Mouse (Mus musculus) kidney, postnatal 25 days (tissue): ENCODE measurements around the gene Tat.
"Not testable (repeated sequence)": the region's sequence is repeated elsewhere in the genome, so short reads cannot be mapped to it uniquely, and the experiment has no call there.

ENCODE experiments used
- DNase-seq, 2 experiments: peaks; one replicate each; pipeline ENCODE4 v3.0.0; 2021; ENCODE audit warnings: mixed read lengths in 2 of 2

Gene Tat

DNA sequence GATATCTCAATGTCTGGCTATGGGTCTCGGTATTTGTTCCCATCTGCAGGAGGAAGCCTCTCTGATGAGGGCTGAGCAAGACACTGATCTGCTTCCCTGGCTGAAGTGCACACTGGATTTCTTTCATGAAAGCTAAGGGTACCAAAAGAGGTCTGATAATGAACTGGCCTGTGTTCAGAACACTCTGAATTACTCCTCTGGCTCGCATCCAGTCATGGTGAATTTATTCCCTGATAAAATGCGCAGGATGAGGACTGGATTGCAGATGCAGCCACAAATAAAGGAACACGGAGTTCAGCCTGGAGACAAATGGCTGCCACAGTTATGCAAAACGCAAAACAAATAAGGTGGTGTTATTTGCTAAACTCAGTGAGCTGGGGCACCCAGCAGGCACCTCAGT, 6.3 kb upstream of the Tat start:
- no peak for DNase-seq

DNA sequence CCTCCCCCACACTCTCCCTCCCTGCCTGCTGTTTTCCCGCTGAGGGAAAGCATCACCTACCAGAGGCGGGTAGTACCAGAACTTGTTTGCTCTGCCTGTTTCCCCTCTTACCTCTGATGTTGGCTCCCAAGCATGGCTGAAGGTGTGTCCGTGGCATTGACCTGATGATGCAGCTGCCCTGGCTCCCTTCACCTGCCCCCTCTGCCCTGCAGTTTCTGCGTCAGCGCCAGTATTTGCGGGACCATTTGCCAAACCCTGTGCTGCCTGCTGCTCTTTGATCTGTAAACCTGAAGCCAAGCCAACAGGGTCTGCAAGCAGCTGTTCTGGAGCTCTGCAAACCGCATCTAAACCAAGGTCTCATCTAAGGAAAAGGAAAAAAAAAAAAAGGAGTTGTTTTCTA, 3.9 kb upstream of the Tat start:
- no peak for DNase-seq

DNA sequence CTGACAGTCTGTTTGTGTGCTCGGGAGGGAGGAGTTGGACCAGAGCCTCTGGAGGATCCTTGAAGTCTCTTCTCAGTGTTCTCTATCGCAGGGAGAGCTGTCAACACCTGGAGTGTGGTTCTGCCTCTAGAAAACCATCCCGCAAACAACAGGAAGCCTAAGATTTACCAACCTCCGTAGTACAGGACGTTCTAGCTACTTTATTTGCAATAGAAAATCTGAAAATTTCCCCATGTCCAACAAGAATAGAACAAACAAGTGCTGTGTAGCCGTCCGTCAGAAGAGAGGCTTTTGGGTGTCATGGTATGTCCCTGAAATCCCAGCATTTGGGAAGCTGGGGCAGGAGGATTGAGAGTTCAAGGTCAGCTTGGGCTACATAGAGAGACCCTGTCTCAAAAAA, 2.5 kb upstream of the Tat start:
- DNase-seq: no peak

DNA sequence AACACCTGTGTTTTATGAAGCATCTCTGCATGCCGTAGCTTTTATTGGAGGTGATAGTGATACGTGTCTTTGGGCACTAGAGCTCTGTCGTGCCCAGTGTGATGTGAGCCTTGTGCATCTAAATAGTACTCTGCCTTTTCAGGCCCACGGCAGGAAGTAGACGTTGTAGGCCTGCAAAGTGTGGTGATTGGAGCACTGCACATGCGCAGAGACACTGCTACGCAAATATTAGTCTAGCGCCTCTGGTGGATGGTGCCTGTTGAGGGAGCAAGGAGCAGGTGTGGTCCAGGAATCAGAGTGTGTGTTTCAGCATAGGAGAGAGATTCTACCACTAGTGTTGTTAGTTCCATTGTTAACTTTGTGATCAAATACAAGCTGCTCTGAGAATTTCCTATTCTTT, 1.1 kb upstream of the Tat start:
- DNase-seq: no peak

DNA sequence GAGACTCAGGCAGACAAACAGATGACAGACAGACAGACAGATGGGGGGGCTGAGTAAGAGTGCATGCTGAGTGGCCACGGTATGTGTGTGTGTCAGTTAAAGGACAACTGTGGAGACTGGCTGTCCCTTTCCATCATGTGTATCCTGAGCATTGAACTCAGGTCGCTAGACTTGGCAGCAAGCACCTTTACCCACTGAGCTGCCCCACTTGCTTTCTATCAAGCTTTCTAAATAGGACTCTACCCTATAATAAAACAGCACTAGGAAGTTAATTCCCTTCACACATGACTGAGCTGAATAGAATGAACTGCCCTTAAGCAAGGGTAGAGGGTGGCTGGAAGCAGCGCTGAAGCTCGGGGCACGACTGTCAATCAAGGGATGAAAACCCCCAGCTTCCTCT, 1.9 kb downstream of the Tat start:
- DNase-seq: no peak

DNA sequence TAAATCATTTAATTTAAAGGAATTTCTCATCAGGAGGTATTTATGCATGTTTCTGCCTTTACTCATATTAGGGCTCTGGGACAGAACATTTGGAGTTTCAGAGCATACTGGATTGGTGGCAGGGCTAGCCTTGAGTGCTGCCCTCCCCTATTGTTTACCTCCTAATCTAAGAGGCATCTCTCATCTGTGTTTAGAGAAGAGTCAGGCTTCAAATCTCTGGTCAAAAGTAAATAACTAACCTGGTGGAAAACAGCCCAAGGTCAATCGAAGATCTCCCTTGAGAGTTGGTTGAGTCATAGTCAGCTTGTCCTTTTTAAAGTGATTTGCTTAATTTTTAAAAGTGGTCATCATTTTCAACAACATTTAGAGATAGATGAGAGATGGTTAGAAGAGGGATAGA, 2.7 kb downstream of the Tat start:
- DNase-seq: no peak

DNA sequence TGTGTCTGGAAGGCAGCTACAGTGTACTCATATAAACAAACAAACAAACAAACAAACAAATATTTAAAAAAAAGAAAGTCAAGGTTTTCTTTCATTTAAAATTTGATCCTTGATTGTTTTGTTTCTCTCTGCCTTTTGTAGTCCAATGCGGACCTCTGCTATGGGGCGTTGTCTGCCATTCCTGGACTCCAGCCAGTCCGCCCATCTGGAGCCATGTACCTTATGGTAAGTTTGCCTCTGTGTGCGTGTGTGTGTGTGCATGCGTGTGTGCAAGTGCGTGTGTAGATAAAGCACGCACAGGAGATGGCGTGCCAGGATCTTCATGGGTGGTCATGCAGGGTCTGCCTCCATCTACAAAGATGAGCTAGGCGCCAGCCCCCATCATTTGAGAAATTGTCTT, 7.1 kb downstream of the Tat start:
- no peak for DNase-seq

DNA sequence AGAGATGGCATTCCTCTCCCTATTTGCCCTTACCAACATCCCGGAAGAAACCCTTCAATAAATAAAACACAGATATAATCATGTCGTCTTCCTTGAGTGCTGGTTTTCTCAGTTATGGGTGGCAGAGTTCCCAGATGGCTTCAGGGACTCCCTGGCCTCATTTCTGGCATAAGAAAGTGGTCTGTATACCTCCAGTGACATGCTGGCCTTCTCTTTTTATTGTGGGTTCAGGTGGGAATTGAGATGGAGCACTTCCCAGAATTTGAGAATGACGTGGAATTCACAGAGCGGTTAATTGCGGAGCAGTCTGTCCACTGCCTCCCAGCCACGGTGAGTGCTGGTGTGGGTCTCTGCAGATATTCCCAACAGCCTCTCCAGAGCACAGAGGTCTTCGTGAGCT, 7.8 kb downstream of the Tat start:
- no peak for DNase-seq

DNA sequence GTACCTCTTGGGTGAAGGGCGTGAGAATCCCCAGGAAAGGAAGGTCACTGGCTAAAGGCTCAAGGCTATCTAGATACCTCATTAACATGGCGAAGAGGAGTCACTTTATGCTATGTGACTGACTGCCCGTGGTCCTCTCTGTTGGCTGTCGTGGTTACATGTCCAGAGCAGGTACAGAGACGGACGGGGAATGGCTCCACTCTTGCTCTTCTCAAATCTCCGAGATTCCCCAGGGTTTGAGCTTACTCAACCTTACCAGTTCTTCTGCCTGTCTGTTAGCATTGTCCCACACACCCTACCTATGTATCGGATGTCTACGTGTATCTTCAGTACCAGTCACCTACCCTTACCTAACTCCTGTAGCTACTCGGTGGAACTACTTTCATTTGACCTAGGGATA, 9.7 kb downstream of the Tat start:
- no peak for DNase-seq

DNA sequence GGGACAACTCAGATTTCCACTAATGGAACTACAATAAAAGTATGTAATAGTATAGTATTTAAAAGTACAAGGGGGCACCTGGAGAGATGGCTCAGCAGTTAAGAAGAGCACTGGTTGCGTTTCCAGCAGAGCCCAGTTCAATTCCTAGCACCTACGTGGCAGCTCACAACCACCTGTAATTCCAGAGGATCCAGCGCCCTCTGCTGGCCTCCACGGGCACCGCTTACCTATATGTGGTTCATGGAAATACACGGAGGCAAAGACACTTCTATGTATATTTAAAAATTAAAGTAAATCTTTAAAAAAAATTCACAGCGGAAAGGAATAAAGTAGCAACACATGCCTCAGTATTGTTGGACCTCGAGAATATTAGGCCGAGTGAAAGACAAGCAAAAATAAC, 12.7 kb downstream of the Tat start:
- DNase-seq: peak in 1 of 2 experiments; percentile 24

DNA sequence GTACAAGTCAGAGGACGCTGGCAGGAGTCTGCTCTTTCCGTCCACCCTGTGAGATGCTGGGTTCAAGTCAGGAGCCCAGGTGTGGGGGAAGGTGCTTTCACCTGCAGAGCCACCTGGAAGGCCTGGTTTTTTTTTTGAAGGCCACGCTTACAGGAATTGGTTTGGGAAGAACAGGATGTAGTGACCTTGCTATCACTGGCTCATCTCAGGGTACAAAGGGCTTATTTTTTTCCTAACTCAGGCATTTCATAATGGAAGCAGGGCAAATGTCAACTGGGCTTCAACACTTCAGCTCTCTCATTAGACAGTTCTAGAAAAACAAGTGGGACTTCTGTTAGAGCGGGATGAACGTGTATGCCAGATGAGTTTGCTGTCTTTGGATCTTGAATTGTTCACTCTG, 14.1 kb downstream of the Tat start:
- no peak for DNase-seq

DNA sequence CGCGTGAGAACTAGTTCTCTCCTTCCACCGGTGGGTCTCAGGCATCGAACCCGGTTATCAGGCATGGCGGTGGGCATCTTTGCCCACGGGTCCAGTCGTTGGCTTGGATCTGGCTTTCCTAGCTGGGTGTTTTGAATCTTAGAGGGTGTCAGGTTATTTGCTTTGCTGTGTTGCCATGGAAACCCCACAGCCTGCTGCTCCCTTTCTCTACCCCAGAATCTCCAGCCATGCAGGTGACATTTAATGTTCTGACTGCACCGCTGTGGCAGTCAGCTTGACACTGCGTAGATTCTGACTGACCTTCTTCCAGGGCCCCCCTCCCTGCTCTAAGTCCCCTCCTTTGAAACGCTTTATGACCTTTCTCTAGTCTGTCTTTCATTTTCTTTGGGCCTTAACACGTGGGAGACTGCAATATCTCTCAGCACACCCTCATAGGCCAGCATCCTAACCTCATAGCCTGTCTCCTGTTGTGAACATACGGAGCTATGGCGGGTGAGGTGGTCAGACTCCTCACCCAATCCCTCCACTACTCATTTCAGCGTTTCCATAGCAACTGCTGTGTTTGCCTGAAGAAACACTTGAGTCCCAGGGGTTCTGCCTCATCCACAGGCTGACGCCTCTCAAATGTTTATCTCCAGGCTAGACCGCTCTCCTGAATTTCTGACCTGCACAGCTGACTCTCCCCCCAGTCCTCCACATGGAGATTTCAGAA, 16.2 kb downstream of the Tat start:
- DNase-seq: no peak

DNA sequence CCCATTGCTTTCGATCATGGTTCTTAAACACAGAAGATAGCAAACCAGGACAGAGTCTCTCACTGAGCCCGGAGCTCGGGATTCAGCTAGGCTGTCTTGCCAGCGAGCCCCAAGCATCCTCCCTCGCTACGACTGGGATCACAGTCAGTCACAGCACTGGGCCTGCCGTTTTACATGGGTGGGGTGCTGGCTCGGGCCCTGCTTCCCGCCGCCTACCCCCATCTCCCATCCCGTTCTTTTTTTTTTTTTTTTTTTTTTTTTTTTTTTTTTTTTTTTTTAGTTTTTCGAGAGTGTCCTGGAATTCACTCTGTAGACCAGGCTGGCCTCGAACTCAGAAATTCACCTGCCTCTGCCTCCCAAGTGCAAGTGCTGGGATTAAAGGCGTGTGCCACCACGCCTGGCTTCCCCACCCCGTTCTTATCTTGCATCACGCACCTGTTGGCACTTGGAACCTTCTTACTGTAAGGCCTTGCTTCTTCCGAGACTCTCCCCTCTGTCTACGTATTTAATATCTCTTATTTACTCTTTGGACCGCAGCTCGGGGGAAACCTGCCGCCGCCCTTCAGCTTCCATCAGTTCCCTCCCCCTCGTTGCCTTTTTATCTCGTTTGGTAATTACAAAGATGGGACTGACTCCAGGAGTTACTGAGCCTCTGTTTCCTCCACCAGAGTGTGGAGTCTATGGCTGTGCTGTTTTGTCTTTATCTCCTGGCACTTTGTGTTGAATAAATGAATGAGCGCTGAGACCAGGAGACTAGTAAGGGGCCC, 18.2 kb downstream of the Tat start:
- no peak for DNase-seq

DNA sequence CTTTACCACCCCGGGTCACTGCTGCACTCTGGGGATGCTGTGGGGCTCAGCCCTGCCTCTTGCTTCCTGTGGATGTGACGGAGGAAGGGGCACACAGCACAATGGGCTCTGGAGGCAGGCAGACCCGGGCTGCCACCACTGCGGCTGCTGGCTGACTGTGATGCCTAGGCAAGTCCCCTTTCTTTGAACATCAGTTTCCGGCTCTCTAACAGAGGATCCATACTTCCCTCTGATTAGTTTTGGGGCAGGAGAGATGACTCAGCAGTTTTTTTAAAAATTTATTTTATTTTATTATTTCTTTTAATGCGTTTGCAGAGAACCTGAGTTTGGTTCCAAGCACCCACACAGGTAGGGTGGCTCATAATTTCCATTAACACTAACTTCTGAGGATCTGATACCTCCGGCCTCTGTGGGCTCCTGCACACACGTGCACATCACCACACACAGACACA, 18.8 kb downstream of the Tat start:
- DNase-seq: no peak

DNA sequence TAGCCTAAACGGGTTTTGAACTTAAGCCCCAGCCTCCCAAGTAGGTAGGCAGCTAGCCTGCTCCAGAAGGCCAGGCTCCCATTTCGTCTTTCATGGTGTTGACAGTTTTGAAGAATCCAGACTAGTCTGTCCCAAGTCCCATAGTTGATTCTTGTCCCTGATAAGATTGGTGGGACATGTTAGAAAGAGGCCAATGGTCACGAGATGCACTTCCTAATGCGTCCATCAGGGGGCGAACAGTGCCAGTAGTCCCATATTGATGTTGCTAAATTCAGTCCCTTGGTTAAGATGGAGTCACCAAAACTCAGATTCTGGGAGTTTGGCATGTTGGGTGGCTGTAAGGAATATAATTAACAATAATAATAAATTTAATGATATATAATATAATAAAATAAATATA, 20.6 kb downstream of the Tat start:
- DNase-seq: peak; percentile 57 to 71

DNA sequence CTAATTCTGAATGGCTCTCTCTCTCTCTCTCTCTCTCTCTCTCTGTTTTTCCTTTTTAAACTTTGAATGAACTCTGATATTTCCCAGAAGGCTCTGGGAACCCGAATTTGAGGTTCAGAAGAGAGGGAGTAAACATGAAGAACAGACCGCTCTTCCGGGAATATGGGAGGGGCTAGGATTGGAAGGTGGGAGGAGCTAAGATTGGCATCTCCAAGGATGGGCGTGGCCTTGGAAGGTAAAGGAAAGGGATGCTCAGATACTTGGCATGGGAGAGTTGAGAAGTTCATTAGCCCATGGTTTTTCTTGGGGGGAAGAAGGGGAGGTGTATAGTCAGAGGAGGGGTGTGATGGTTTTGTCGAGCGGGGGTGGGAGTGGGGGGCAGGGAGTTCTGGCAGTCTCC, 31.8 kb downstream of the Tat start:
- peak in 1 of 2 experiments; percentile 7 for DNase-seq

DNA sequence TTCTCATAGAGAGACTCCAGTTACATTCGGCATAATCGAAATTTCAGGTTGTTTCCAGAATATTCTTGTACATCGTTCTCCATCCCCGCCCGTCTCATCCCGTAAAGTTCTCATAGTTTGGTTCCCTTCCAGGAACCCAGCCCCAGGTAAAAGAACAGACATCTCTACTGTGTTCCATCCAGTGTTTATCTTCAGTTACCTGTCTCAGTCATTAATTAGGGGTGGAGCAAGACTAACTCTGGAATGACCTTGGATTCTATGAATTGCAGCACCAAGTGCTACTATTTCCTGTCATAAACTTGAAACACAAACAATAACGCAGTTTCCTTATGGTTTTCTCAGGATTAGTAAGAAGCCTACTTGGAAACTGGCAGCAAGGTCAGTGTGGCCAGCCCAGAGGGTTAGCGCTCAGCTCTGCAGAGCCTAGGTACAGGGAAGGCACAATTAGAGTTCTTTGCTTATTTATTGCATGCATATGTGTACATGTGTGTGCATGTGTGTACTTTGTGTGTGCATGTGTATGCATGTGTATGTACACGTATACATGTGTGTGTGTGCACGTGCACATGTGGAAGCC, 32.6 kb downstream of the Tat start:
- no peak for DNase-seq

DNA sequence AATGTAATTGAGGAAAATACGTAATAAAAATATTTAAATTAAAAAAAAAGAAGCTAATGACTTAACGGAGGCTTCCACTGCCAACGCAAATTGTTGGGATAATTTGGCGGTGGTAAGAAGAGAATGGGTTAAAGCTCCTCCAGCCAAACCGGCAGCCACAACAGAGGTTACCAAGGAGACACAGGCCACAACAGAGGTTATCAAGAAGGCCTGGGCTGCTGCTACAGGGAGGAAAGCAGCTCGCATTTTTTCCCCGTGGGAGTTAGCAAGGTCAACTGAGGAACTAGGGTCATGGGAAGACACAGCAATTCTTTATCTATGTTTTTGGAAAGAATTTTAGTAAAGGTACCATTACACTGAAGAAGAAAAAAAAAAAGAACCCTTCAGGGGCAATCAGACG, 43.5 kb downstream of the Tat start:
- DNase-seq: not testable (repeated sequence)

DNA sequence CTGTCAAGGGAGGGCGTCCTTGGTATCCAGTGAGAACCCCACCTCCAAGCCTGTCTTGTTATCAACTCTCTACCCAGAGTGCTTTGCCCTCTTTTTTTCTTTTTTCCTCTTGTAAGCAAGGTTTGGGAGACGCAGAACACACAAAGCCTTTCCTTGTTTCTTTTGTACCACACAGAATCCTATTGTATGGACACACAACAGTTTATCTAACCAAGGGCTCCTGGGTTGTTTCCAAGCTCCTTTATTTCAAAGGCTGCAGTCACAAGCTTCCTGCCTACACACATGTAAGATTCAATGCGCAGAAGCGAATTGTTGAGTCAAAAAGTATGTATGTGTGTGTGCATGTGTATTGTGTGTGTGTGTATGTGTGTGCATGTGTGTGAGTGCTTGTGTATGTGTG, 44.1 kb downstream of the Tat start:
- no peak for DNase-seq

DNA sequence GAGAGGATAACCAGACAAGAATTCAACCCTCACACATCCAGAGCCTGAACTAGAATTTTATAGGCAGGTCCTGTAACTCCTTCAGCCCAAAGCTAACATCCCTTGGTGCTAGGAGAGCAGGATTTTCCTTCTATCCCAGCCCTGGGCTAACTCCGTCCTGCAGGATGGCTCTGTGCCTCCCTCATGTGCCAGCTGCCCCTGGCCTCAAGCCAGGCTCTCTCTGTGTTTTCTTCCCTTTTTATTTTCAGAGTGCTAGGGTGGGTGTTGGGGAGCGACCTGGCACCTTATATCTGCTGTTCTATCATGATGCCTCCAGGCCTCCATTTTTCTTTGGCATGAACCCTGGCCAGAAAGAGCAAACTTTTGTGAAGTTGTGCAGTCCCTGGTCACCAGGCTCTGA, 45.9 kb downstream of the Tat start:
- DNase-seq: no peak

DNA sequence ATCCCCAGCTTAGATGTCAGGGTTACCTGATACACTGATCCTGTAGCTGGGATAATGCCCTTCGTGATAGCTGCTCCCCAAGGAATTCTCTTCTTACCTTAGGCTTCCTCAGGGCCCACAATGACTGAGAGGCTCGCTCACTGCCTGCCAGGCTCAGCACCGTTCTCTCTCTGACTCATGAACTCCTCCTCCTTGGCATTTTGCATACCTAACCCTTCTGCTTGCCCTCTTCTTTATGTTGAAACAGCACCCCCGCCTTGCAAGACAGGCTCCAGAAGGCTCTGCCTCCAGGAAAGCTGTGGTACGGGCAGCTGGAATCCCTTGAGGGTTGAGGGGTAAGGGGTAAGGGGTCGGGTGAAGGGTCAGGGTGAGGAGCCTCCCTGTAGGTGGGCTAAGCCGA, 49.0 kb downstream of the Tat start:
- DNase-seq: no peak

DNA sequence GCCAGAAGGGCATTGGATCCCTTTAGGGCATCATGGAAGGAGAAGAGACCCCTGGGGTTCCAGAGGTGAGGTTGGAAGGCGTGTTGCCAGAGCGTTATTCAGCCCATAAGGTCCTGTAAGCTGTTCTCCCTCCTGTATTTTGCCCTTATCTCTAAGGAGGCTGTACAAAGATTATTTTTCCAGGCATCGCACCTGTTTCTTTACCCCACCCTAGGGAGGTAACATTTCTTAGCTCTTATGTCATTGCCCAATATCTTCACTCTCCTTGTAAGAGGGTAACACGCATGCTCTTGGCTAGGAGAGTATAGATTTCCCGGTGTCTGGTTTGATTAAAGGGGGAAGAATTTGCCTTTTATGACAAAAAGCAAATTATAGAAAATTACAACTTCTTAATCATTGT, 49.4 kb downstream of the Tat start, which contains the start of gene Chst4:
Gene Chst4 (minus strand): TSS at position 82 of the 400 bp plus-strand sequence.
- no peak for DNase-seq

DNA sequence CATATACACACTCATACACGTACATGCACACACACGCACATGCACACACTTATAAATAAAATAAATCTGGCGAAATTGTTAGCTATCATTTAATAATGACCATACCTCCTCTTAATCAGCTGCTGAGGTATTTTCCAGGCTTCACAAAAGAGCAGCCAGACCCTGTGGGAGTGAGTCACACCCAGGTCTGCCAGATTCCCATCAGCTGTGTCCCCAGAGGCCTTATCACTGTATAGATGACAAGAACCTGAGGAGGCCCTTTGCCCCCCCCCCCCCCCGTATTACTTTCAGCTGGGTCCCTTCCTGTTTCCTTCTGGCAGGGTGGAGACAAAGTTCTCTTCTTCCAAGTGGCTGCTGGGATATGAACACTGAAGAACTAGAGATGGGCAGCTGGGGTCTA, 50.3 kb downstream of the Tat start:
- DNase-seq: no peak
